Mouse (Mus musculus) forebrain, embryonic 10.5 days (tissue): ENCODE results near the gene Rnf213. TPM values are rescaled to one million over a fixed set of nuclear protein-coding genes. Genes with fewer than 3 reads are reported as not detected.

Source experiments
- DNase-seq: peaks from one replicate; pipeline ENCODE4 v3.0.0-alpha.2; 2017; ENCODE audit warnings: low spot score; ENCODE audit errors: extremely low spot score
- H3K27ac ChIP-seq: fragments of 300-500 bp; sonication (generic); 2 replicates; pipeline ENCODE4 v1.5.1; 2016; ENCODE audit warnings: mild to moderate bottlenecking
- H3K27me3 ChIP-seq: fragments of 300-500 bp; sonication (generic); 2 replicates; pipeline ENCODE4 v1.6.1; 2016; ENCODE audit warnings: mild to moderate bottlenecking; ENCODE audit not compliant: poor library complexity, severe bottlenecking
- H3K36me3 ChIP-seq: fragments of 300-500 bp; sonication (generic); replicated peaks from 2 replicates; pipeline ENCODE4 v1.6.1; 2016; ENCODE audit warnings: mild to moderate bottlenecking, moderate library complexity
- H3K4me1 ChIP-seq: fragments of 300-500 bp; sonication (generic); 2 replicates; pipeline ENCODE4 v1.6.1; 2016
- H3K4me3 ChIP-seq: fragments of 300-500 bp; sonication (generic); 2 replicates; pipeline ENCODE4 v1.5.1; 2016; ENCODE audit warnings: mild to moderate bottlenecking, moderate library complexity
- H3K9me3 ChIP-seq: fragments of 300-500 bp; sonication (generic); 2 replicates; pipeline ENCODE4 v1.6.1; 2016; ENCODE audit warnings: mild to moderate bottlenecking, moderate library complexity
- WGBS: fragments of 180-500 bp; shearing (Covaris S2); methylation state at CpG from one replicate; pipeline ENCODE4 v1.1.7; 2016; 5-methylcytosine and 5-hydroxymethylcytosine counted together
- polyA plus RNA-seq: library from polyadenylated mRNA; unstranded; fragments of >200 nt; fragmentation: Nextera tagmentation; extraction: Ambion mirVana; gene quantifications from 2 replicates; pipeline ENCODE4 v1.2.1, GENCODE M21; 2016

Rnf213 gene
- polyA plus RNA-seq, 1 experiment from 2014 or later = 1.5 TPM

DNA sequence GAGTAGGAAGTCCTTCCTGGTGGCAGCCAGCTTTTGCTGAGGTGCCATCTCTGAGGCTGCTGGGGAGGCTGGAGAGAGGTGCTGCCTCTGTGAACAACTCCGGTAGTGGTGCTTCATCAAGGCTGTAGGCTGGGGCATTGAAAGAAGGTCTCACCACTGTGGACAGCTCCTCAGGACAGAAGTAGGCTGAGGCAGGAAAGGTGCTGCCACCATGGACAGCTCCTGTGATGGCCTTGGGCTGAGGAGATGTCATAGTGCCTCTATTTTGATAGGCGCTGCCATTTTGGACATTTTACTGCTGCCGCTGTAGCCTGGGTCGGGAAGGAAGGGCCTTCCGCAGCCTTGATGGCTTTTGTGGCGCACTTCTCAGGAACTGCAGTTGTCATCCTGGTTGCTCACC, 99.9 kb downstream of the Rnf213 start:
- peaks cover 31% of the 10 kb centered on the region for H3K4me1 ChIP-seq
- DNase-seq = no peak
- 93% methylated on average over 6 of the region's 6 CpGs for WGBS
- H3K27me3 ChIP-seq = peaks cover 14% of the 10 kb centered on the region
- peak overlapping the region; percentile 88 for H3K4me3 ChIP-seq
- no peaks in the 10 kb centered on the region for H3K9me3 ChIP-seq
- H3K36me3 ChIP-seq = peaks cover 22% of the 10 kb centered on the region
- H3K27ac ChIP-seq = no peak overlapping the region

DNA sequence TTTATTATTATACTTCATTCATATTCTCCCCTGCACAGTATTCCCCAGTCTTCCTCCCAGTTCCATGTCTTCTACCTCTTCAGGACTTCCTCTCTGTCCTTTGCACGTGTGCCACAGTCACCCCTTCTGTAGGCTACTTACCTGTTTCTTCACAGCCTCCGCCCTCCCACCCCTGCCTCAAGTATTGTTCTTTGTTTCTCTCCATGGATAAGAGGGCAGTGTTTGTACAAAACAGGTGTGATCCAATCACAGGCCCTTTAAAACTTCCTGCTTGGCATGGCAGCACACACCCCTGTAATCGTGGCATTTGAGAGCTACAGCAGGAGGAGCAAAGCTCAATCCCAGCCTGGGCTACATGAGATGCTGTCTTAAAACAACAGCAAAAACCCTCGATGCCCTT, 100.6 kb downstream of the Rnf213 start:
- no peak for DNase-seq
- WGBS = 84% methylated on average over 4 of the region's 4 CpGs
- Histone ChIP-seq H3K4me3 (0 out of 2 replicates have a peak overlapping the region, but pooled peaks have one; percentile 88), H3K36me3 (peaks cover 28% of the 10 kb centered on the region), H3K4me1 (peaks cover 31% of the 10 kb centered on the region), H3K27me3 (peaks cover 14% of the 10 kb centered on the region), H3K27ac (no peak overlapping the region), H3K9me3 (no peaks in the 10 kb centered on the region)

DNA sequence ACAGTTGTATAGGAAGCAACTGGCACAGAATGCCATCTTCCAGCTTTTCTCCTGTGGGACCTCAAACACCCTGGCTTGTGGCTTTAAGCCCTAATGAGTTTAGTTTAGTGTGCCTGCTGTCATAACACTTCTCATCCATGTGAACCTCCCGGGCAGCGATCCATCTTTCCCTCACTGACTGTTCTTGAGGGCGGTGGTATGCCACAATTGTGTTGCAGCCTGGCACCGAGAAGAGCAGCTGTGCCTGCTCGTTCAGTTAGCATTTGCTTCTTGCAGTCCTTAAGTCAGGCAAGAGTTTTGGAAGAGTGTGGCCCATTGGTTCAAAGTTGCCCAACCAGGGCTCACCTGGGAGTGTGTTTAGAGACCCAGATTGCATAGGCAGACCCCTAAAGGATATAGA, 103.2 kb downstream of the Rnf213 start:
- H3K4me1 ChIP-seq = peaks cover 20% of the 10 kb centered on the region
- 92% methylated on average over 5 of the region's 5 CpGs for WGBS

DNA sequence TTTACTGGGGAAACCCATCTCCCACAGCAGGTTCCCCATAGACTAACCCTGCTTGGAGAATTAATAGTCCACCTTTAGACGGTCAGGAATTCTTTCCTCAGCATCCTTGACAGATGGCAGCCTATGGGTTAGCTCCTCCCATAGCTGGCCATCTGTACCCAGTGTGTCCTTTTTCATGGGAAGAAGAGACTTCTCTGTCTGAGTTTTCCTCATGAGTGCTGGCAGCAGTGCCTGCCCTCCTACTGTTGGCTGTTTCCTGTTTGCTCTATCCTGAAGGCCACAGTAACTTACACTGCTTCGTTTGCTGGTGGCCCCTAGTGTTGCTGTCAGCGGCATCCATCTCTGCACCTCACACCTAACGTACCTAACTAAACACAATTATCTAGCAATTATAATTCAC, 104.6 kb downstream of the Rnf213 start:
- Histone ChIP-seq H3K4me1 (peaks cover 14% of the 10 kb centered on the region), H3K4me3 (no peak overlapping the region), H3K27me3 (no peaks in the 10 kb centered on the region), H3K27ac (no peak overlapping the region), H3K9me3 (no peaks in the 10 kb centered on the region), H3K36me3 (peaks cover 66% of the 10 kb centered on the region)
- no peak for DNase-seq
- 87% methylated on average over 4 of the region's 4 CpGs for WGBS

More for the DNA sequence above, 103.2 kb downstream of the Rnf213 start:
- no peaks in the 10 kb centered on the region for H3K27me3 ChIP-seq
- no peak for DNase-seq
- H3K27ac ChIP-seq = no peak overlapping the region
- H3K9me3 ChIP-seq = no peaks in the 10 kb centered on the region
- no peak overlapping the region for H3K4me3 ChIP-seq
- peaks cover 53% of the 10 kb centered on the region for H3K36me3 ChIP-seq

GRCm38 (mm10) chr11:119499297-119499696, 106.4 kb downstream of the Rnf213 start:
- no peak overlapping the region for H3K4me3 ChIP-seq
- whole genome bisulfite sequencing = 87% methylated on average over 4 of the region's 4 CpGs

DNA sequence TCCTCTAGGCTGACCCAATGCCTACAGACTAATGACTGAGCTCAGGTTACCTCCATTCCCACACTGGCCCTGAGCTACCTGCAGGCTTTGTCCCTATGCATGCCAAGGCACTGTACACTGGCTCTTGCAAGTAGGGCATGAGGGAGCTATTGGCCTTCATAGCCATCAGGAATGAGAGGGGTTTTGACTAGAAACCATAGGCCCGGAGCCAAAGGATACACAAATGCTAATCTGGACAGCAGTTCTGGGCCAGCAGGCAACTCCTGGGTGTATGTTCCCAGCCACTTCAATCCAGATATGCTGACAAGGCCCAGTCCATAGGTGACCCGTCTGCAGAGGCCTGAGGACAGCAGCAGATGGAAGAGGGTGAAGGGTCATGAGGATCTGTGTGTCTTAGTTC, 107.1 kb downstream of the Rnf213 start:
- peaks cover 79% of the 10 kb centered on the region for H3K36me3 ChIP-seq
- no peak overlapping the region for H3K4me3 ChIP-seq

More at GRCm38 (mm10) chr11:119499297-119499696, 106.4 kb downstream of the Rnf213 start:
- no peaks in the 10 kb centered on the region for H3K4me1 ChIP-seq
- H3K27me3 ChIP-seq = no peaks in the 10 kb centered on the region
- H3K36me3 ChIP-seq = peaks cover 76% of the 10 kb centered on the region
- no peak for DNase-seq
- H3K9me3 ChIP-seq = no peaks in the 10 kb centered on the region
- no peak overlapping the region for H3K27ac ChIP-seq

DNA sequence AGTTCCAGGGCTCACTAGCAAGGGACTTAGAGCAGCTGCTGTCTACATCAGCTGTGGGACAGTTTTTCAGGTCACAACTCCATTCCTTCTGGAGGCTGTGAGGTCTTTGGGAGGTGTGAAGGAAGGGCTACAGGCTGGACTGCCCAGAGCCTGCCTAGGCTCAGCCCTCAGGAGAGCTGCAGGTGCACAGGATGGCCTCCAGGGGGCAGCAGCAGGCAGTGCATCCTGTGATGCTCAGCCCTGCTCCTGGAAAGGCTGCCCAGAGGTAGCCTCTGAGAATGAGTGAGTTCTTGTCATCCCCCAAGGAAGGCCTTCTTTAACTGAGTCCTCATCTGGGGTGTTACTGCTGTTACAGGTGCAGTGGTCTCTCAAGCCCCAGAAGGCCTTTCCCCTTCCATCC, 110.8 kb downstream of the Rnf213 start:
- H3K9me3 ChIP-seq = no peaks in the 10 kb centered on the region
- H3K27me3 ChIP-seq = no peaks in the 10 kb centered on the region
- peak; percentile 74 for DNase-seq
- H3K4me1 ChIP-seq = peaks cover 1% of the 10 kb centered on the region; the same call in 1 of the 2 replicates
- H3K4me3 ChIP-seq = no peak overlapping the region
- peaks cover 98% of the 10 kb centered on the region for H3K36me3 ChIP-seq
- no peak overlapping the region for H3K27ac ChIP-seq

More for the DNA sequence above, 107.1 kb downstream of the Rnf213 start:
- H3K9me3 ChIP-seq = no peaks in the 10 kb centered on the region
- no peak for DNase-seq
- no peaks in the 10 kb centered on the region for H3K27me3 ChIP-seq
- WGBS = 84% methylated on average over 2 of the region's 2 CpGs
- H3K27ac ChIP-seq = no peak overlapping the region
- no peaks in the 10 kb centered on the region for H3K4me1 ChIP-seq

GRCm38 (mm10) chr11:119506386-119506785, 113.5 kb downstream of the Rnf213 start:
- peaks cover 75% of the 10 kb centered on the region for H3K36me3 ChIP-seq
- H3K9me3 ChIP-seq = no peaks in the 10 kb centered on the region
- H3K27me3 ChIP-seq = no peaks in the 10 kb centered on the region
- 93% methylated on average over 4 of the region's 4 CpGs for WGBS
- H3K4me3 ChIP-seq = no peak overlapping the region
- peaks cover 25% of the 10 kb centered on the region for H3K4me1 ChIP-seq
- no peak overlapping the region for H3K27ac ChIP-seq
- DNase-seq = no peak

GRCm38 (mm10) chr11:119507772-119508171, 114.9 kb downstream of the Rnf213 start:
- Histone ChIP-seq H3K4me1 (peaks cover 38% of the 10 kb centered on the region), H3K4me3 (no peak overlapping the region), H3K9me3 (no peaks in the 10 kb centered on the region), H3K27me3 (peaks cover 9% of the 10 kb centered on the region), H3K27ac (no peak overlapping the region), H3K36me3 (peaks cover 61% of the 10 kb centered on the region)
- 90% methylated on average over 8 of the region's 8 CpGs for WGBS
- no peak for DNase-seq

- Histone ChIP-seq H3K27me3 (peaks cover 24% of the 10 kb centered on the region), H3K27ac (peak overlapping the region; percentile 70), H3K9me3 (no peaks in the 10 kb centered on the region), H3K4me3 (no peak overlapping the region), H3K36me3 (peaks cover 46% of the 10 kb centered on the region), H3K4me1 (peaks cover 53% of the 10 kb centered on the region)
- 69% methylated on average over 5 of the region's 5 CpGs for WGBS
- DNase-seq = no peak
Measured at GRCm38 (mm10) chr11:119509165-119509776, 116.4 kb downstream of the Rnf213 start.

DNA sequence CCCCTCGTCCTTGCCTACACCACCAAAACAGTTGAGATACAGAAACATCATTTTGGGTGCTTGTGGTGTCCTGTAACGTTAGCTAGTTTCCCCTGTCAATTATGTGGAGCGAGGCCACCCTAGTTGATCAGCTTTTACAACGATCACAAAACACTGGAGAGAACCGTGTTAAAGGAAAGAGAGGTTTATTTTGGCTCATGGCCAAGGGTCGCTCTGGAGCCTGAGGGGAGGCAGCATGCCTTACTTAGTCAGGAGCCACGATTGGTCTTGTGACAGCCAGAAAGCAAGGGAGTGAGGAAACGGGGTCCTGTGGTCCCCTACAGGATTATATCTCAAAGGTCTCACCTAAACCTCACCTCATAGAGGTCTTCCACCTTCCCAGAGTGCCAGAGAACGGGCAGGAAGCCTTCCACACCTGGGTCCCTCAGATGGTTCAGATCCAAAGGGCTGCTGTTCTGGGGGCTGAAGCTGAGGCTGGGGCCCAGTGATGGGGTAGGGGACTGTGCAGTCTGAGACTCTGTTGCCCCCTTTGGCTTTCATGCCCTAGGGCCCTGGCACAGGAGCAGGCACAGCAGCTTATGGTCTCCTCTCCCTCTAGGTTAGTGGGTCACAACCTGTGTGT, 120.2 kb downstream of the Rnf213 start:
- Histone ChIP-seq H3K27ac (peak overlapping the region; percentile 1; the same call in 1 of the 2 replicates), H3K4me1 (peaks cover 83% of the 10 kb centered on the region), H3K27me3 (peaks cover 62% of the 10 kb centered on the region), H3K36me3 (peaks cover 9% of the 10 kb centered on the region), H3K4me3 (no peak overlapping the region), H3K9me3 (no peaks in the 10 kb centered on the region)
- DNase-seq = no peak
- 74% methylated on average over 9 of the region's 9 CpGs for WGBS

DNA sequence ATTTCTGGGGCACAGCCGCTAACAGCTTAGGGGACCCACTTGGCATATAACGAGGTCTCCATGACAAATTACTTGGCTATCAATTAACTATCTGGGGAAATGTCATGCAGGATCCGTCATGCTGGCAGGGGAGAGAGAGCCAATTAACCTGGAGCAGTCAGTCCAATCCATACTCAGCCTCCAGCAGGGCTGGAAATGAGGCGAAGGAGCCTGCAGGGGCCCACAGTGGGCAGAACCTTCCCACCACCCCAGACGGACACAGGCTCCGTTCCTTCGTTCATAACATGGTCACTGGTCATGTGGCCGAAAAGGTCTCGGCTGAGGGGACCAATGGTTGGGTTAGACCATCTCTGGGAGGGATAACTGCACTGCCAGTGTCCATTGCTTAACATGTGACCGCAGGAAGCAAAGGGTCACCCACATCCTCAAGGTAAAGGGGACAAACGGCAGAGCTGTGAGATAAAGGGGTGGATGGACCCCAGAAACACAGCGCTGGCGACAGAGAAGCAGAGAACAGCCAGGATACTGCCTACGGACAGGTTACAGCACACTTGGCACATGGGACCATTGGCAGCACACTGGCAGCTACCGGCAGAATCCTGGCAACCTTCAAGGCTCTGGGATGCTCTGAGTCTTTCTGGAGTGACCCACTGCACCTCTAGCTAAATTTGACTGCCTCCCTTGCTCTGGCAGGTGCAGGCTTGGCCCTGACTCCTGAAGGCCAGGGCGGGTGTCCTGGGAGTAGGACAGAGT, 121.4 kb downstream of the Rnf213 start:
- peak overlapping the region; percentile 49 for H3K4me3 ChIP-seq
- H3K9me3 ChIP-seq = no peaks in the 10 kb centered on the region
- H3K27me3 ChIP-seq = peaks cover 63% of the 10 kb centered on the region
- peak overlapping the region; percentile 78 for H3K27ac ChIP-seq
- 46% methylated on average over 16 of the region's 16 CpGs for WGBS
- peaks cover 76% of the 10 kb centered on the region for H3K4me1 ChIP-seq
- H3K36me3 ChIP-seq = no peaks in the 10 kb centered on the region
- no peak for DNase-seq
